Mouse (Mus musculus) kidney, adult 11 months (tissue): Measurements from ENCODE around the gene Psen1.

Experiments used
- DNase-seq: peaks from one replicate; pipeline ENCODE4 v3.0.0; 2022

Psen1 gene

GRCm38 (mm10) chr12:83726510-83727308 is 38.8 kb downstream of the Psen1 start:
- peak; percentile 43 for DNase-seq

- DNase-seq: no peak
Observed at GRCm38 (mm10) chr12:83732225-83732624, 44.3 kb downstream of the Psen1 start.

GRCm38 (mm10) chr12:83734047-83734446 is 46.1 kb downstream of the Psen1 start:
- no peak for DNase-seq

- DNase-seq: no peak
Observed at GRCm38 (mm10) chr12:83736236-83736635, 48.3 kb downstream of the Psen1 start.

- no peak for DNase-seq
Observed at GRCm38 (mm10) chr12:83738651-83739050, 50.7 kb downstream of the Psen1 start.

GRCm38 (mm10) chr12:83741722-83742121 is 53.8 kb downstream of the Psen1 start:
- no peak for DNase-seq

GRCm38 (mm10) chr12:83742834-83743233 is 54.9 kb downstream of the Psen1 start:
- DNase-seq: no peak

- DNase-seq: no peak
Observed at GRCm38 (mm10) chr12:83743712-83744111, 55.8 kb downstream of the Psen1 start.

- DNase-seq: no peak
Observed at GRCm38 (mm10) chr12:83749186-83749585, 61.2 kb downstream of the Psen1 start.

GRCm38 (mm10) chr12:83752495-83752894 is 64.5 kb downstream of the Psen1 start:
- no peak for DNase-seq

- DNase-seq: no peak
Observed at GRCm38 (mm10) chr12:83758735-83759134, 70.8 kb downstream of the Psen1 start.

GRCm38 (mm10) chr12:83760201-83760600 is 72.2 kb downstream of the Psen1 start:
- no peak for DNase-seq

- DNase-seq: peak; percentile 38
Observed at GRCm38 (mm10) chr12:83762706-83763105, 74.8 kb downstream of the Psen1 start.

GRCm38 (mm10) chr12:83763311-83764043 is 75.5 kb downstream of the Psen1 start, which contains the start of gene Papln:
Gene Papln, plus strand, starts transcription at chr12:83763634.
- DNase-seq: peak; percentile 43

GRCm38 (mm10) chr12:83764044-83764365 is 76.1 kb downstream of the Psen1 start:
- DNase-seq: peak; percentile 60

- no peak for DNase-seq
Observed at GRCm38 (mm10) chr12:83764519-83764918, 76.6 kb downstream of the Psen1 start.

- DNase-seq: no peak
Observed at GRCm38 (mm10) chr12:83765965-83766603, 78.1 kb downstream of the Psen1 start.

- DNase-seq: peak; percentile 26
Observed at GRCm38 (mm10) chr12:83767833-83768232, 79.9 kb downstream of the Psen1 start.

GRCm38 (mm10) chr12:83768235-83768899 is 80.4 kb downstream of the Psen1 start:
- DNase-seq: peak; percentile 57

- peak; percentile 75 for DNase-seq
Observed at GRCm38 (mm10) chr12:83770418-83771256, 82.7 kb downstream of the Psen1 start.

- no peak for DNase-seq
Observed at GRCm38 (mm10) chr12:83775621-83776020, 87.7 kb downstream of the Psen1 start.

GRCm38 (mm10) chr12:83776766-83777165 is 88.8 kb downstream of the Psen1 start:
- no peak for DNase-seq
